Mouse (Mus musculus) heart, adult 11 months (tissue): ENCODE measurements around the gene Lst1.

Source experiments
- DNase-seq: peaks from one replicate; pipeline ENCODE4 v3.0.0; 2022

Gene Lst1

DNA sequence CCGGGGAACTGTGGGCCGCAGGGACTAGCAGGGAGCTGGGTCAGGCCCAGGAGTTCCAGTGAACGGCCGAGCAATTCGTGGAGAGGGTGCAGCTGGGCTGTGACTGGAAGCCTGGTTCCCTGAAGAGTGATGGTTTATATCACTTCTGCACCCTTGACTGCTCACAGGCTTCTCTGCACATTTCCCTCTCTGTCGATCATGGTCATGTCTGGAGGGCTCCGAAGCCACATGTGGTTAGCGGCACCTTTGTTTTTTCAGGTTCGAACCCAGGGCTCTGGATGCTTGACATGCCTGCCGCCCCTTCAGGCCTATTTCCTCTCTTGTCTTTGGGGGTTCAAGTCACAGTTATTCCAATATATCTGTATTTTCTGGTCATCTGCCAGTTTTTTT lies 17.1 kb upstream of the Lst1 start:
- no peak for DNase-seq

DNA sequence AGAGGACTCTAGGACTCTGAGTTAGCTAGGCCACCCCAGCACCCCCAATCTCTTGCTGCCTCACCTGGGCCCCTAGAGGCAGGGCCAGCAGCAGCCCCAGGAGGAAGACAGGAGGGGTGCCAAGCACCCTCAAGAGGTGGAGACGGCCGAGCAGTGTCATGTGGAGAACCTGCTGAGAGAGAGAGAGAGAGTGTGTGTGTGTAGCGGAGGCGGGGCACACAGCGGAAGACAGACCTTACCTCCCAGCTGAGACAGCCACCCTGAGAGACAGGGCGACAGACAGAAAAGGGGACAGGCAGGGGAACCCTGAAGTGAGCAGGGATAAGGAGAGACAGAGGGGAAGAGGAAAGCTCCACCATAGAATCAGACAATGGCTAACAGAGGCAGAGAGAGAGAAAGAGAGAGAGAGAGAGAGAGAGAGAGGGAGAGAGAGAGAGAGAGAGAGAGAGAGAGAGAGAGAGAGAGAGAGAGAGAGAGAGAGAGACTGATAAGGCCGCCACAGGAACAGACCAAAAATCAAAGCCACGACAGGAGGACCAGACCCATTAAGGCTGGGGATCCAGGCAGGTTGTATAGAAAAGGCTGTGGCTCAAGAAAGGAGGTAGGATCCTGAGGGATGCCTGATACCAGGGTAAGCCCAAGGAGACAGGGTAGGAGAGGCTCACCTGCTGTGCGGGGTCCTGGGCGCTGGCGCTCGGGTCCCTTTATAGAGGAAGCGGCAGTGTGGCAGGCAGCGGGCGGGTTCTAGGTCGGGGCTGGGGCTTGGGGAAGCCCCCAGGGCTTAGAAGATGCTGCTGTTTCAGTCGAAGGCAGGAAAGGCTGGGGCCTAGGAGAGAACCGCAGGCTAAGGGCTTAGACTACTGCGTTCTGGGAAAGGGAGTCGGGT lies 16.5 kb upstream of the Lst1 start, which contains the start of gene Lta:
Gene Lta (minus strand): TSS at position 858 of the 886 bp plus-strand sequence.
- no peak for DNase-seq

DNA sequence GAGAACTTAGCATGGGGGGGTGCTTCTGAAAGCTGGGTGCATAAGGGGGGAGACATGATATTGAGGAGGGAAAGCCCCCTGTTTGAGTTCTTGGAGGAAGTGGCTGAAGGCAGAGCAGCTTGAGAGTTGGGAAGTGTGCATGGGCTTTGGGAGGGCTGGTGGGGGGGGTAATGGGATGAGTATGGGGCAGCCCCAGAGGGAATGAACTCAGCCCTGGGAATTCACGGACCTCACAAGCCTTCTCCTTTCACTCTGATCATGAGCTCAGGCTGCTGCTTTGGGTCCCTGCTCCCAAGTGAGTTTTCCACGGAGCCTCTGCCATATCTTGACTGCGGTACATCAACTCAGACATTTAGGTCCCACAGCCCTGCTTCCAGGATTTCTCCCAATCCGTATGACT lies 14.2 kb upstream of the Lst1 start:
- DNase-seq, result peak; percentile 91

DNA sequence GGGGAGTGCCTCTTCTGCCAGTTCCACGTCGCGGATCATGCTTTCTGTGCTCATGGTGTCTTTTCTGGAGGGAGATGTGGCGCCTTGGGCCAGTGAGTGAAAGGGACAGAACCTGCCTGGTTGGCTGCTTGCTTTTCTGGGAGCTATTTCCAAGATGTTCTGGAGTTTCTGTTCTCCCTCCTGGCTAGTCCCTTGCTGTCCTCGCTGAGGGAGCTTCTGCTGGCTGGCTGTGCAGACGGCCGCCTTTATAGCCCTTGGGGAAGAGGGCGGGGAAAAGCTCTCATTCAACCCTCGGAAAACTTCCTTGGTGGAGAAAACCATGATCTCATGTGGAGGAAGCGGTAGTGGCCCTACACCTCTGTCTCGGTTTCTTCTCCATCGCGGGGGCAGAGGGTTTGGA lies 13.5 kb upstream of the Lst1 start, which contains the start of gene Tnf:
Gene Tnf (minus strand): TSS at position 221 of the 400 bp plus-strand sequence.
- peak; percentile 99 for DNase-seq

DNA sequence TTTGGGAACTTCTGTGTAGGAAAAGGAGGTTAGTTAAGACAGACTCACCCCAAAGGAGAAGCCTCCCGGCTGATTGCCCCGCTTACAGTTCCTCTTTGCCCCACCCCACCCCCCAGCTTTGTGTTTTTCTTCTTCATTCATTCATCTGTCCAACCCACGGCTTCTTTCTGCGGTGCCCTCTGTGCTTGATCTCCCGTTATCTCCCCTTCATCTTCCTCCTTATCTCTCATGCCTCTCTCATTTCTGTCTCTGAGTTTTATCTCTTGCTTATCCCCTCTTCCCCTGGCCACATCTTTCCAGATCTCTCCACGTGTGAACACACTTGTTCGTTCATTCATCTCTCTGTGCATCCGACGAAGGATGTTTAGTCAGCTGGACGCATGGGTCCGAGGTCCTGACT lies 12.9 kb upstream of the Lst1 start:
- DNase-seq, result peak; percentile 91

DNA sequence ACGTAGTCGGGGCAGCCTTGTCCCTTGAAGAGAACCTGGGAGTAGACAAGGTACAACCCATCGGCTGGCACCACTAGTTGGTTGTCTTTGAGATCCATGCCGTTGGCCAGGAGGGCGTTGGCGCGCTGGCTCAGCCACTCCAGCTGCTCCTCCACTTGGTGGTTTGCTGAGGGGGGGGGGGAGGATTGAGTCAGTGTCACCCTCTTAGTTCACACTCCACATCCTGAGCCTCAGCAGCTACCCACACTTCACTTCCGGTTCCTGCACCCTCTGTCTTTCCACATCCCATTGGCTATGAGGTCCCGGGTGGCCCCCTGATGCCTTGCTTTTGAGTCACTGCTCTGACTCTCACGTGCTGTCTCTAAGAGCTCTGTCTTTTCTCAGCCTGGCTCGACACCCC lies 12.2 kb upstream of the Lst1 start:
- DNase-seq, result peak; percentile 97

DNA sequence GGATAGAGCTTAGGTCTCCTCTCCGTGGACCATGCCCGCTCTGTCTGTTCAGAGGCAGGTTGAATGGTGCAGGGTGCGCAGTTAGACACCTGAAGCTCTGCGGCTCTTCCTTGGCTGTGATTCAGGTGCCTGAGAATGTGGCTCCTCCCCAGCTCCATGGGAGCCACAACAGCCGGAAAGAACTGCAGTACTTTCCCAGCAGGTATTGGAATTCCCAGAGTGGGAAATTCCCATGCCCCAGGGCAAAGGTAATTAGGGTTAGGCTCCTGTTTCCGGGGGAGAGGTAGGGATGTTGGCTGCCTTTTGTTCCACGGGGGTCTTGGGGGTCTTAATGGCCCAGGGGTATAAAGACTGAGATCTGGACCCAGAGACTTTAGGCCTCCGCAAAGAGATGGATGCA lies 10.7 kb upstream of the Lst1 start:
- peak; percentile 88 for DNase-seq

DNA sequence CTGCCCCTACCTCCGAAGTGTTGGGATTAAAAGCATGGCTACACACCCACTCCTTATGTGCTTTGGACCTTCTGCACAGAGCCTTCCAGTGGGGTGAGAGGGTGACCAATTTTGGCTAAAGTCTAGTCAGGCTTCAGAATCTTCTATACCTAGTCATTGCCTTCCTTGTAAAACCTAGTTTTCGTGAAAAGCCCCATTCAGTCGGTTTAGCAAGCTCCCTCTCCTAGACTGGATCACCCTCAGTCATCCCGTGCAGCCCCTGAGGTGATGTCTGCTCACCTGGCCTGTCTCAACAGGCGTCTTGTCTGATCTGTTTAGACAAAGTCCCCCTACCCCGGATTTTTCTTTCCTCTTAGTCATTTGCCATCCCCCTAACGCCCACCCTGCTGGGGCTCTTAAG lies 9.8 kb upstream of the Lst1 start:
- no peak for DNase-seq

DNA sequence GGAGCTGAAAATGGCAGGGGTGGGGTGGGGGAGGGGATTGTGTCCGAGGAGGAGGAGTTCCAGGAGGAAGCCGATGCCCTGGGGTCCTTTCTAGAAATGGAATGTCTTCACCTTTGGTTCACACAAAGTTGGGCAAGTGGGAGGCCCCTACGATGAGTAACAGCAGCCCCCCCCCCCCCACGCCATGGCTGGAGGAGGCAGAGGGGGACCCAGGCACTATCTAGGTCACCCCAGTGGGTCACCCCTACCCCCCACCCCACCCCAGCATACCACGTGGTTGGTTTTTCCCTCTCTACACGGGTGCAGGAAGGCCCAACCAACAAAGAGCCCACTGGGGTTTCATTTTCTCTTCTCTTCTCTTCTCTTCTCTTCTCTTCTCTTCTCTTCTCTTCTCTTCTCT lies 8.9 kb upstream of the Lst1 start:
- DNase-seq, result no peak

DNA sequence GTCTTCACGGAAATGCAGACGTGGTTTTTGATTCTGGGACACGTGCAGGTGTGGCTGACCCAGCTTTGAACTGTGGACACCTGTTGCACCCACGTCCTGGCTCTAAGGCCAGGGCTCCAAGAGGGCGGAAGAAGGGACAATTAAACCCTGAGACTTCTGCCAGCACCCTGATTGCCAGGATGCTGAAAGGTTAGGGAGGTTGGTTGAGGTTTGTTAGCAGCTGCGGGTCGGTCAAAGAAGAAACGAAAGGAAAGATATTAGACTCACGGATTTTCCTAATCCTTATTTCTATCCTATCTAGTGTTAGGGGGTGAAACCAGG lies 8.0 kb upstream of the Lst1 start:
- DNase-seq, result peak; percentile 88

DNA sequence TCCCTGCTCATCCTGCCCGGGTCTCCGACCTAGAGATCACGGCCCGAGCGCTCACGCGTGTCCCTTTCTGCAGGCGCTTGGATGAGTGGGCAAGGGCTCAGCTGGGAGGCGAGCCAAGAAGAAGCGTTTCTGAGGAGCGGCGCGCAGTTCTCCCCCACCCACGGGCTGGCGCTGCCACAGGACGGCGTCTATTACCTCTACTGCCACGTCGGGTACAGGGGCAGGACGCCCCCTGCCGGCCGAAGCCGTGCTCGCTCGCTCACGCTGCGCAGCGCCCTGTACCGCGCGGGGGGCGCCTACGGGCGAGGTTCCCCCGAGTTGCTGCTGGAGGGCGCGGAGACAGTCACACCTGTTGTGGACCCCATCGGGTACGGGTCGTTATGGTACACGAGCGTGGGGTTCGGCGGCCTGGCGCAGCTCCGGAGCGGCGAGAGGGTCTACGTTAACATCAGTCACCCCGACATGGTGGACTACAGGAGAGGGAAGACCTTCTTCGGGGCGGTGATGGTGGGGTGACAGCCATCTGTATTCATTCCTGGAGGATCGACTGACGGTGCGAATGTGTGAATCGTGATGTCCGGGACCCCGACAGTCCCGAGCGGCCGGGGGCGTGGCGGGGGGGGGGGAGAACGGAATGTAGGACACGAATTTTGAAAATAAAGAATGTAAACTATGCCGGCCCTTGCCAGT lies 7.5 kb upstream of the Lst1 start:
- peak; percentile 98 for DNase-seq

DNA sequence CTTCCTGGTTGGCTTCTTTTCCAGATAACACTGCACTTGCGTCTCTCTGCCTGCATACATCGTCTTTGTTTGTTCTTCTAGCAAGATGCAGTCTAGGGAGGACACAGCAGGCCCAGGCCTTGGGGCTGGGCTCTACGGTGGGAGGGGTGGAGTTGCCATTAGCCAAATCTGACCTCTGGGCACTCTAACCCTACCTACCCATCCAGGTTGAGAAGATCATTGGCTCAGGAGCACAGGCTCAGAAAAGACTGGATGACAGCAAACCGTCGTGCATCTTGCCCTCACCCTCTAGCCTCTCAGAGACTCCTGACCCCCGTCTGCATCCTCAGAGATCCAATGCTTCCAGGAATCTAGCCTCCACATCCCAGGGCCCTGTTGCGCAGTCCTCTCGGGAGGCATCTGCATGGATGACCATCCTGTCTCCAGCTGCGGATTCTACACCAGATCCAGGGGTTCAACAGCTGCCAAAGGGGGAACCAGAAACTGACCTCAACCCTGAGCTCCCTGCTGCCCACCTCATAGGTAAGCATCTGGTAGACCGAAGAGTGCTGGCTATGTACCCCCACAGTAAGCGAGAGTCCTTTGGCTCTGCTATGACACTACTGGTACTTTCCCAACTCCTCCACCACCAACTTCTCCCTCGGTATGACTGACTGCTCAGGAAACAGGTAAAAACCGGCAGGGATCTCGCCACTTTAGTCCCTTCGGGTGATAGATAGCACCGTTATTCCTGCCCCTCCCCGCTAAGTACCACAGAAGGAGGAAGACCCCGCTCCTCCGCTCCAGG lies 6.8 kb upstream of the Lst1 start:
- no peak for DNase-seq

DNA sequence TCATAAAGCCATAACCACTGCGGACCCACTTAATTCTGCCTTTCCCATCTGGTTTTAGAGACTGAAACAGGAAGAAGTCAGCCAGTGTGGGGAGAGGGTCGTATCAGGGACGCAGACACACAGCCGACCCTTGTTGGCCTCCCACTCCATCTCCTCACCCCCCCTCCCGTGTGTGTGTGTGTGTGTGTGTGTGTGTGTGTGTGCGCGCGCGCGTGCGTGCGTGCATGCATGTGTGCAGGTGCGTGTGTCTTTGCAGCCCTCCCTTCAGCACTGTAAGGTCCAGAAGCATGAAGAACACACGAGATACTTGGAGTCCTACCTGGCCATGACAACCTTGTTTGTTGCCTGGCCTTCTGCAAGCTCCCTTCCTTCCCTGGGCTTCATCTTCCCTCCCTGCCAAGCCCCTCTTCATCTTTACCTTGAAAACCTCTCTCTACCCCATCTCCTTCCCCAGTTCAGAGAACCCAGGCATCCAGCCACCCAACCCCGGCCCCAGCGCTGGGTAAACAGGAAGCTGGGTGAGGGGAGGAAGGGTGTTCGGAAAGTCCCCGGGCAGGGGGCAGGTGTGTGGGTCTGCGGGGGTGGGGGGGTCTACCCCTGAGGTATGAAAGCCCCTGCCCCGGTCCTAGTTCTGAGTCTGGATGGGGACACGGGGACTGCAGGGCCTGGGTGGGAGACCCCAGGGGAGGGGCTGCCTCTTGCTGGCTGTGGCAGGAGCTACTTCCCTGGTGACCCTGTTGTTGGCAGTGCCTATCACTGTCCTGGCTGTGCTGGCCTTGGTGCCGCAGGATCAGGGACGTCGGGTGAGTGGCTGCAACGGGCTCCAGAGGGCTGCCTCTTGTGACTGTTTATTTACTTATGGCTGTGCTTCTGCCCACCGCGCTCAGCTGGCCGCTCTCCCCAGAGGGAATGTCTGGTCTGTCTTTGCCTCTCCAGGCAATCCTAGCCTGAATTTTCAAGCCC lies 5.9 kb upstream of the Lst1 start, which contains the start of gene Ltb:
Gene Ltb (plus strand): TSS at position 559 of the 963 bp plus-strand sequence.
- DNase-seq, result peak; percentile 95

DNA sequence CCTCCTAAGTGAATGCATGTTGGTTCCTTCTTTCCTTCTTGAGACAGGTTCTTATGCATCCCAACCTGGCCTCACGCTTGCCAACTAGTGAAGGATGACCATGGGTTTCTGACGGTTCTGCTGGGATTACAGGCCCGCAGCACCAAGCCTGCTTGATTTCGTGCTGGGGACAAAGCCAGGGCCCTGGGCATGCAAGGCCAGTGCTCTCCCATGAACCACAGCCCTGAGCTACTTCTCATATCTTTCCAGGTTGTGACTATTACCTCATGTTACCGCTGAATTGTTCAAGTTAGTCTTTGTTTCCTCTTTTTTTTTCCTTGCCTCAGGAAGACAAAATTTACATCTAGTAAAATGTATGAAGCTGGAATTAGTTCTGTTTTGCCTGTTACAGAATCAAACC lies 4.7 kb upstream of the Lst1 start:
- no peak for DNase-seq

DNA sequence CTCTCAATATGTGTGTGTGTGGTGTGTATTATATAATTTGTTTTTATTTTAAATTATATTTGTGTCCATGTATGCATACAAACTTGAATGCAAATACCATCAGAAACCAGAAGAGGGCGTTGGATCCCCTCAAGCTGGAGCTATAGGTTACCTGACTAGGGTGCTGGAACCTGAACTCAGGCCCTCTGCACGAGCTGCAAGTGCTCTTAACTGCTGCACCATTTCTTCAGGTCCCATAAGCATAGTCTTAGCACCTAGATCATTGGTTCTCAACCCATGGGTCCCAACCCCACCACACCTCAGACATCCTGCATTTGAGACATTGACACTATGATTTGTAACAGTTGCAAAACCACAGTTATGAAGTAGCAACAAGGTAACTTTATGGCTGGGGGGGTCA lies 3.5 kb upstream of the Lst1 start:
- no peak for DNase-seq

DNA sequence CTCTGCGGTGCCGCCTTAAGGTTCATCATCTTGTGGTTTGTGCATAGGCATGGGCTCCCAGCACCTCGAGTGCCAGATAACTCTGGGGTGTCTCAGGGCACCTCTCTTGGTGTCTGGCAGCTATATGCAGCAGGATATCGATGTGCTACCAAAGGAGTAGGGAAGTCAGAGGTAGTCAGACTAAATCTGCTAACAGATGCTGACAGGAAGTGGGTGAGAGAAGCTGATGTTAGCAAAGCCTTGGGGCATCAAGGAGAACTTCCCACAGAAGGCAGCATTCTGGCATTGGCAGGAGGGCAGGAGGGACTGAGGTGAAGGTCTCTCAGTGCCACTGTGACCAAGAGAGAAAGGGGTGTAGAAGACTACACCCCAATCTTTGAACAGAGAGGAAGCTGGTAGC lies 1.9 kb upstream of the Lst1 start:
- DNase-seq, result no peak

DNA sequence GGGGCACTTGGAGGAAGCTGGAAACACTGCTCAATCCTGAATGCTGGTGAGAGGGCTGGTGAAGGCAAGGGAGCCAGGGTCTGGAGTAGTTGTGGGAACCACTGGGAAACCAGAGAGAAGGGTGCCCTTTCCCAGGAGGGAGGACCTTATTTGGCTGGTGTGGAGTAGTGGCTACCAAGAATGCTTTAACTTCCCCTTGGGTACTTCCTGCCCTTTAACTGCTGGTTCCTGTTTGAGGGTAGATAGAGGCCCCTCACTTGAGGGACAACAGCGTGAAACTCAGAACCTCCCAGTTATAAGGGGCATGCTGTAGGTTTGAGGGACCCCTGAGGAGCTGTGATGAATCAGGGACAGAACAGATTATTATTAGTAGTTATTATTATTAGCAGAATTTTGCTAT lies 947 bp upstream of the Lst1 start:
- peak; percentile 94 for DNase-seq

DNA sequence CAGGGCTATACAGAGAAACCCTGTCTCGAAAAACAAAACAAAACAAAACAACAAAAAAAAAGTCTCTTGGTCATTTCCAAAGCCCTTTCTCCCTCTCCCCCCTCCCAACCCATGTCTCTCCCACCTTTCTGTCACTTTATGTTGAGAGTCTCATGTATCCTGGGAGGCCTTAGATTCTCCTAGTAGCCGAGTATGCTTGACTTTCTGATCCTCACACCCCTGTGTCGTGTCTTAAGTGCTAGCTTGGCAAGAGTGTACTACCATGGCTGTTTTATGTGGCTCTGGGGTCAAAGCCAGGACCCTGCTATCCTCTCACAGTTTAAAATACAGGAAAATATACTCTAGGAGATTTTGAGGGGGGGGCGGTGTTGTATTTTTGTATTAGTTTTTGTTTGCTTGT lies 894 bp downstream of the Lst1 start:
- DNase-seq, result no peak

DNA sequence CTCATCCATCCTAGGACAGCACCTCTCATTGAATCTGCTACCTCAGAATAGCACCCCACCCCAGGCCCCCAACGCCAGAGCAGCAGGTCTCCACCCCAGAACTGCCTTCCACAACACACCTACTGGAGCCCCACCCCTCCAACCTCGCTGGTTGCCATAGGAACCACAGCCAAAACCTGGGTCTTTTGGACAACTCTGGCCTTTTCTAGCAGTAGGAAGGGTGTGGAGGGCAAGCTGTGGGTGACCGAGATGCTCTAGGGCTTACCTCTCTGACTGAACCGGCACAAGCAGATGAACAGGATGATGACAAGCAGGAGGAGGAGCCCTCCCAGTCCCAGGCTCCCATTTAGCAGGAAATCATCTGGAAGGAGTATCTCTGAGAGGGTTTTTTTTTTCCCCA lies 1.6 kb downstream of the Lst1 start:
- peak; percentile 96 for DNase-seq

DNA sequence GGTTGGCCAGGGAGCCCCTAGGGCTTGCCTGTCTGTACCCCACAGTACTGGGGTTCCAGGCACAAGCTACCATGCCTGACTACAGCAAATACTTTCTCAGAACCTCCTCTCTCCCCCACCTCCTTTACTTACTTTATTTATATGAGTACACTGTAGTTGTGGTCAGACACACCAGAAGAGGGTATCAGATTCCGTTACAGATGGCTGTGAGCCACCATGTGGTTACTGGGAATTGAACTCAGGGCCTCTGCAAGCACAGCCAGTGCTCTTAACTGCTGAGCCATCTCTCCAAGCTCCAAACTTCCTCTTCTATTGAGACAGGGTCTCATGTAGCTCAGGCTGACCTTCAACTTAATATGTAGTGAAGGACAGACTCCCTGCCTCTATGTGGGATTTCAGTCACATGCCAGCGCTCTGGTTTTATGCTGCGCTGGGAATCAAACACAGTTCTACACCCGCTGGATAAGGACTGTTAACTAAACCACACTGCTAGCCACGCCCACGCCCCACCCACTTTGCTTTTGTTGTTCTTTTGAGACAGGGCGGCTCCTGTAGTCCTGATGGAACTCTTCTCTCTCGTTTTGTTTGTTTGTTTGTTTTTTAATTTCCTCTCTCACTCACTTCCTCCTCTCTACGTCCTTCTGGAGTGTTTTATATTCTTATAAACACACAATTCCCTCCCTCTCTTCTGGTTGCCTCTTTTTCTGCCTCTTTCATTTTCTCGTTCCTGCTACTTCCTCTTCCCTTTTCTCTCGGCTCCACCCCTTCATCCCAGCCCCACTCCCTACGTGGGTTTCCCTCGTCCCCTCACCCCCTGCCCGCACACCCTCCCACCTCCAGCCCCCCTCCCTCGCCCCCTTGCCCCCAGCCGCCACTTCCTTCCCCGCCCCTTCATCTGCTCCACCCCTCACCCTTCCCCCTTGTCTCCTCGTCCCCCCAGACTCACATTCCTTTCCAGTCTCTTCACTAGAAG lies 2.3 kb downstream of the Lst1 start:
- peak; percentile 98 for DNase-seq

DNA sequence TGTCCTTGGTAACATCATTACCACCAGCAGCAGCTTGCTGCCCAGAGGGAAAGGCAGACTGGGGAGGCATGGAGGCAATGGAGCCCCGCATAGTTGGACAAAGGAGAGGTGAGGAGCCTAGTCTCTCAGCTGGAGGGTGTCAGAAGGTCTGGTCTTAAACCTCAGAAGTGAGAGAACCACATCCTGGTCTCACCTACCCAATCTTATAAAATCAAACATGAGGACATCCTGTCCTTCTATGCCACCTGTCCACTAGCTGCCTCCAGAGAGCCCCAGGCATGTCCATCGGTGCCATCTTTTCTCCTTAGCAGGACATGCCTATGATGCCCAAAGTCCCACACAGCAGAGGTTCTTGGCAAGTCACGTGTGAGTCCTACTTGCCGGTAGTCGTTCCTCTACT lies 8.1 kb downstream of the Lst1 start:
- DNase-seq, result no peak
